Mouse (Mus musculus): ENCODE results near the gene Tspyl1. TPM values are rescaled to one million over a fixed set of nuclear protein-coding genes. Genes with fewer than 3 reads are reported as not detected.
A peak's percentile ranks its signal among the peaks of the same experiment; 100 is the strongest.

The Tspyl1 gene
- polyA plus RNA-seq, 1 experiment = 110 TPM

DNA sequence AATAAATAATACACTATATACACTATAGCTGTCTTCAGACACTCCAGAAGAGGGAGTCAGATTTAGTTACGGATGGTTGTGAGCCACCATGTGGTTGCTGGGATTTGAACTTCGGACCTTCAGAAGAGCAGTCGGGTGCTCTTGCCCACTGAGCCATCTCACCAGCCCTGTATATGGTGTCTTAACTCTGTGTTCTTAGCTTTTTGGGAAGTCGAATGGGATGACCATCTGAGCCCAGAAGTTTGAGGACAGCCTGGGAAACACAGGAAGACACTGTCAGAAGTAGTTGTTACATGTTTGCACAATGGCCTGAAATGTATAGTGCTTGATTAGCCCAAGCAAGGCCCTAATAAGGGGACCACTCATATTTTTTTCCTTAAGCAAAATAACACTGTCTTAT lies 16.9 kb upstream of the Tspyl1 start:
- TF ChIP-seq POLR2A (IDR thresholded peaks at IDR 0.05; ENCODE audit: extremely low read depth, insufficient read depth, low read length) (no peak), CTCF (IDR thresholded peaks at IDR 0.05; ENCODE audit: extremely low read depth, insufficient read depth, low read length) (no peak)
- Histone ChIP-seq H3K4me3 (ENCODE audit: insufficient read depth, low read length) (no peak overlapping the region), H3K27ac (ENCODE audit: insufficient read depth, low read length) (no peak overlapping the region), H3K4me1 (ENCODE audit: control insufficient read depth, insufficient read depth, low read length) (no peaks in the 10 kb centered on the region)

DNA sequence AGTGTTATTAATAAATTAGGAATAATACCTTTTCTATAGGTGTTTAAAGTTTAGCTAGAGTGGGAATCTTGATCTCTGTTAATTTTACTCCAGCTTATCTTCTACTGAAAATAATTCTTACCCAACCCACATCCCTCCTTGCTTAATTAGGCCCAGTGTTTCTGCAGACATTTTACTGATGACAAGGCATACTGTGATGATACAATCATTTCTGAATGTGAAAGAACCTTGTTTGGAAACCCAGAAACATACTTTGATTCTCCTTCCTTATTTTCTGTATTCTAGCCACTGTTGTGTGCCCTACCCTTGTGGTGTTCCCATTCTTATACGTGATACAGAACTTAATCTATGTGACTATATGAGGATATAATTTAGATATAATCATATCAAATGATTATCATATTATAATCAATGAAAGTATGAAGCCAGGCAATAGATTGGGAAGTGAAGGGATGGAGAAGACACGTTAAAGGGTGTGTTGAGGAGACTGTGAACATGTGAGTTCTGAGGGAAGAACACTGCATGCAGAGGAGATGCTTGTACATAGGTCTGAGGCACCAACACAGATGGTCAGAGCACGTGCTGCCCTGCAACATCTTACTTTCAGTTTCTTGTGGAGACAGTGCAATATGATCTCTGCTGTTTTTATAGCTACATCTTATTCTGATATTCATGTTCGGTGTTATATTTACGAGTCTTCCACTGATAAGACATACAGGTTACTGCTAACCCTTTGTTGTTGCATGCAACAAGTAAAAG lies 14.5 kb upstream of the Tspyl1 start:
- Histone ChIP-seq H3K4me3 (ENCODE audit: insufficient read depth, low read length) (no peak overlapping the region), H3K27ac (ENCODE audit: insufficient read depth, low read length) (no peak overlapping the region), H3K4me1 (ENCODE audit: control insufficient read depth, insufficient read depth, low read length) (peaks cover 2% of the 10 kb centered on the region; the same call in 1 of the 2 replicates)
- TF ChIP-seq POLR2A (IDR thresholded peaks at IDR 0.05; ENCODE audit: extremely low read depth, insufficient read depth, low read length) (no peak), CTCF (IDR thresholded peaks at IDR 0.05; ENCODE audit: extremely low read depth, insufficient read depth, low read length) (no peak)

DNA sequence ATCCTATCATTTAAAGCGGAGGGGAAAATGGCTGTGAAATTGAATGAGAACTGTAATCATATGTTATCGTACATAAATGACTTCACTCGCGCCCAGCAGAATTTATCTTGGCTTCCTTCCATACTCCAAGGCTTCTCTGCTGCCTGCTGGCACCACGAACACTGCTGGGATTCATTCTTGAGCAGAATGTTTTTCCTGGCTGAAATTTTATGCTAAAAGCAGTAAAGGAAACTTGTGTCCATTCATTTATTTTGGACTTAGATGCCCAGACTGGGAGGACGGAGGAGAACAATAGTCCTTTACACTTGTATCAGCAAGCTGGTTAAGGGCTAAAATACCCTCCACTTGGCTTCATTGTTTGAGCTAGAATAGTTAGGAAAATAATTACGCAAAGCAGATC lies 10.3 kb upstream of the Tspyl1 start:
- H3K4me1 ChIP-seq (ENCODE audit: control insufficient read depth, insufficient read depth, low read length) = peaks cover 2% of the 10 kb centered on the region; the same call in 1 of the 2 replicates
- TF ChIP-seq CTCF (IDR thresholded peaks at IDR 0.05; ENCODE audit: extremely low read depth, insufficient read depth, low read length) (no peak), POLR2A (IDR thresholded peaks at IDR 0.05; ENCODE audit: extremely low read depth, insufficient read depth, low read length) (no peak)
- H3K27ac ChIP-seq (ENCODE audit: insufficient read depth, low read length) = no peak overlapping the region
- no peak overlapping the region for H3K4me3 ChIP-seq (ENCODE audit: insufficient read depth, low read length)

DNA sequence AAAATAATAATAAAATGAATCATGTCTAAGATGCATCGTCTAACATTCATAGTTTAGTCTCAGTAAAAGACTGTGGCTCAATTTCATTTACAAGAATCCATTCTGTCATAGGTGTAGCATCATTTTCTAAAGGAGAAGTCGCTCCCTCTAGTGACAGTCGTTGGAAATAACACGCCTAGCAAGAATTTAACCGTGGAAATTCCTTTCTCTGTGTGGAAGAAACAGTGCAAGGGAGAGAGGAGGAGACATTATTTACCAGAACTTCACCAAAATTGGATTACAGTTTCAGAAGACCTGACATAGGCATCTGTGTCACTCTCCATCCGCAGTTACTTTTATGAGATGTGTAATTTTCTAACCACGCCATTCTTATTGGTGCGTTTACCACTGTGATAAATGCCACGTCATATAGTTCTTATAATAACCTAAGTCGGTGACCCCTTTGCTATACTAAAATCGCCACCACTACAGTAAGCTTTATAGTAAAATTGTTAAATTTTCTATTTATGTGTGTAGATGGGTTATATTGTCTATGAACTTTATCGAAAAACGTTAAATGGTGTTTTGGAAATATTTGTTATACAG lies 1.3 kb upstream of the Tspyl1 start:
- peak; percentile 39 for TF ChIP-seq CTCF (IDR thresholded peaks at IDR 0.05; ENCODE audit: extremely low read depth, insufficient read depth, low read length)
- no peak for TF ChIP-seq POLR2A (IDR thresholded peaks at IDR 0.05; ENCODE audit: extremely low read depth, insufficient read depth, low read length)
- Histone ChIP-seq H3K27ac (ENCODE audit: insufficient read depth, low read length) (no peak overlapping the region), H3K4me1 (ENCODE audit: control insufficient read depth, insufficient read depth, low read length) (no peaks in the 10 kb centered on the region; the same call in 1 of the 2 replicates), H3K4me3 (ENCODE audit: insufficient read depth, low read length) (peak overlapping the region; percentile 86)

DNA sequence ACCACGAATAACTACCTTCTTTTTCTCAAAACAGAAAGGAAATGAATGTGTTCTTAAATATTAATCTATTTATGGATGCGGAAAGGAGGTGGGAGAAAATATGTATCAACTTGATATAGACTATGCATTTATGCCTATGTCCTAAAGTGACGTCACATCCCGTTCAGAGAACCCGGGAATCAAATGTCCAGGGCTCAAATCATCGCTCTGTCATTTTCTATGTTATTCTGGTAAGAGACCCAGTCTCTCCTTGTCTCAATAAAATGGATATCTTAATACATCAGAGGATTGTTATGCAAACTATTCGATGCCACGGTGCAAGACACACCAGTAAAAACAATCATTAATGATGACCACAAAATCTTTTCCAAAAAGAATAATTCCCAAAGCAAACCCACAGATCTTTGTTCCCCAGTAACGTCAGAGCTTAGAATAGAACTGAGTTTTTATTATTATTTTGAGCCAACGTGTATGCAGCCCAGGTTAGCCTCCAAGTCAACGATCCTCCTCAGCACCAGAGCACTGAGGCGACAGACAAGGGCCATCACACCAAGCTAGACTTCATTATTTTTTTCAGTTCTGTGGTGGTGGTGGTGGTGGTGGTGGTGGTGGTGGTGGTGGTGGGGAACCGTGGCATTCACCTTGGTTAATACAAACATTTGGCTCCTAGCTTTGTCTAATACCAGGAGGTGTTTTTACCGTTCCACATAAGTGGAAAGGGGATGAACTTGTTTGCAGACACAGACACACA lies 604 bp upstream of the Tspyl1 start:
- Histone ChIP-seq H3K4me3 (ENCODE audit: insufficient read depth, low read length) (peak overlapping the region; percentile 86), H3K27ac (ENCODE audit: insufficient read depth, low read length) (0 out of 2 replicates have a peak overlapping the region, but pooled peaks have one; percentile 78), H3K4me1 (ENCODE audit: control insufficient read depth, insufficient read depth, low read length) (no peaks in the 10 kb centered on the region; the same call in 1 of the 2 replicates)
- no peak for TF ChIP-seq POLR2A (IDR thresholded peaks at IDR 0.05; ENCODE audit: extremely low read depth, insufficient read depth, low read length)
- TF ChIP-seq CTCF (IDR thresholded peaks at IDR 0.05; ENCODE audit: extremely low read depth, insufficient read depth, low read length) = no peak

DNA sequence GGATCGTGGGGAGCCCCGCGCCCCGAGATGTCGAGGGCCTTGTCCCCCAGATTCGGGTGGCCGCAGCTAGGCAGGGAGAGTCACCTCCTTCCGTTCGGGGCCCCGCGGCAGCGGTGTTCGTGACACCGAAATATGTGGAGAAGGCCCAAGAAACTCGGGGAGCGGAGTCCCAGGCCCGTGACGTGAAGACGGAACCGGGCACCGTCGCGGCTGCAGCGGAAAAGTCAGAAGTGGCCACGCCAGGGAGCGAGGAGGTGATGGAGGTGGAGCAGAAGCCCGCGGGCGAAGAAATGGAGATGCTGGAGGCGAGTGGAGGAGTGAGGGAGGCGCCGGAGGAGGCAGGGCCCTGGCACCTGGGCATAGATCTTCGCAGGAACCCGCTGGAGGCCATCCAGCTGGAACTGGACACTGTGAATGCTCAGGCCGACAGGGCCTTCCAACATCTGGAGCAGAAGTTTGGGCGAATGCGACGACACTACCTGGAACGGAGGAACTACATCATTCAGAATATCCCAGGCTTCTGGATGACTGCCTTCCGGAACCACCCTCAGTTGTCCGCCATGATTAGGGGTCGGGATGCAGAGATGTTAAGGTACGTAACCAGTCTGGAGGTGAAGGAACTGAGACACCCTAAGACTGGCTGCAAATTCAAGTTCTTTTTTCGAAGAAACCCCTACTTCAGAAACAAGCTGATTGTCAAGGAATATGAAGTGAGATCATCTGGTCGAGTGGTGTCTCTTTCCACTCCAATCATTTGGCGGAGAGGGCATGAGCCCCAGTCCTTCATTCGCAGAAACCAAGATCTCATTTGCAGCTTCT lies 639 bp downstream of the Tspyl1 start:
- Histone ChIP-seq H3K4me1 (ENCODE audit: control insufficient read depth, insufficient read depth, low read length) (no peaks in the 10 kb centered on the region; the same call in 1 of the 2 replicates), H3K4me3 (ENCODE audit: insufficient read depth, low read length) (peak overlapping the region; percentile 86)
- no peak for TF ChIP-seq CTCF (IDR thresholded peaks at IDR 0.05; ENCODE audit: extremely low read depth, insufficient read depth, low read length)
- TF ChIP-seq POLR2A (IDR thresholded peaks at IDR 0.05; ENCODE audit: extremely low read depth, insufficient read depth, low read length) = no peak

DNA sequence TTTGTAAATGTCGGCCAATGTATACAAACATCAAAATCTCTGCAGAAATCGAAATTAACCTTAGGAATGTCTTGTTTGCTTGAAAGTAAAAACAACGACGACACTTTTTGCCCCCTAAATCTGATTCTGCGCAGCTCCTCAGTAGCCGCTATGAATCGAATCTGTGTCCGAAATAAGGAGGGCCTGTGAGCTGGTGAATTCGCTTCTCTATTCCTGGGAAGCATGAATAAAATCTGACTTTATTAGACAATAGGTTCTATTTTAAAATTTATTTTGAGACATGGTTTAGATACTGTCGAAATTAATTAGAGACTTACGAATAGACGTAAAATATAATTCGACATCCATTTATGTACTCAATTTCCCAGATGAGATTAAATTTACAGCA lies 14.9 kb downstream of the Tspyl1 start:
- peak overlapping the region; percentile 56 for H3K4me3 ChIP-seq (ENCODE audit: insufficient read depth, low read length)
- H3K4me1 ChIP-seq (ENCODE audit: control insufficient read depth, insufficient read depth, low read length) = no peaks in the 10 kb centered on the region
- no peak for TF ChIP-seq CTCF (IDR thresholded peaks at IDR 0.05; ENCODE audit: extremely low read depth, insufficient read depth, low read length)
- no peak for TF ChIP-seq POLR2A (IDR thresholded peaks at IDR 0.05; ENCODE audit: extremely low read depth, insufficient read depth, low read length)
- no peak overlapping the region for H3K27ac ChIP-seq (ENCODE audit: insufficient read depth, low read length)

More for the DNA sequence above, 639 bp downstream of the Tspyl1 start:
- H3K27ac ChIP-seq (ENCODE audit: insufficient read depth, low read length) = peak overlapping the region; percentile 88

DNA sequence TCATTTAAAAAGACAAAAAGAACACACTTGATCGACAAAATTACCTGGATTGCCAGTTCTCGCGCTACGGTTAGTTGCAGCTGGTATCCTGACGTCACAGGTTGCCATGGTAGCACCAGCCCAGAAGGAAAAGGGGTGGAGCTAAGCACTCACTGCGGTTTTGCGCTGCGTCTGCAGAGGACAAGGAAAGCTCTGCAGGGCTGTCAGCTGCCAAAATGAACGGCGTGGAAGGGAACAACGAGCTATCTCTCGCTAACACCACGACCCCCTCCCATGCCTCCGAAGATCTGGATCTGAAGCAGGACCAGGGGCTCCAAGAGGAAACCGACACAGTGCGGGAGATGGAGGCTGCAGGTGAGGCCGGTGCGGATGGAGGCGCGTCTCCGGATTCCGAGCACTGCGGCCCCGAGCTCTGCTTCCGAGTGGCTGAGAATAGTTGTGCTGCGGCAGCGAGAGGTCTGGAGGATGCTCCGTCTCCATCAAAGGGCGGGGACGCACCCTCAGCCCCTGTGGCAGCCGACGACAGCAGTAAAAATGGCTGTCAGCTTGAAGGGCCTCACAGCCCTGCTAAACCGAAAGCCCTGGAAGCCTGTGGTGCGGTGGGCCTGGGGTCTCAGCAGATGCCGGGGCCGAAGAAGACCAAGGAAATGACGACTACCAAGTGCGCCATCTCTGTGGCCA lies 15.4 kb downstream of the Tspyl1 start, which contains the start of gene Tspyl4:
Tspyl4 (plus strand) TSS at position 144 of the 681 bp plus-strand sequence.
- TF ChIP-seq POLR2A (IDR thresholded peaks at IDR 0.05; ENCODE audit: extremely low read depth, insufficient read depth, low read length) (peak; percentile 100), CTCF (IDR thresholded peaks at IDR 0.05; ENCODE audit: extremely low read depth, insufficient read depth, low read length) (no peak)
- Histone ChIP-seq H3K4me3 (ENCODE audit: insufficient read depth, low read length) (peak within 1 kb of the TSS; percentile 56), H3K27ac (ENCODE audit: insufficient read depth, low read length) (peak within 1 kb of the TSS; percentile 90), H3K4me1 (ENCODE audit: control insufficient read depth, insufficient read depth, low read length) (no peaks in the 10 kb centered on the region)

Data from cortical plate, adult 2 months (tissue).